Mouse (Mus musculus) midbrain, postnatal 0 days (tissue): ENCODE data around the gene Chrna5. TPM values are rescaled to one million over a fixed set of nuclear protein-coding genes. Genes with fewer than 3 reads are reported as not detected.

Source experiments
- ATAC-seq: fragments of 200-750 bp; cut with Nextera tagmentation; 2 replicates; pipeline ENCODE4 v1.8.0; 2017; ENCODE audit warnings: moderate number of reproducible peaks, mild to moderate bottlenecking, moderate TSS enrichment, moderate library complexity; ENCODE audit not compliant: low FRiP score
- DNase-seq: peaks from one replicate; pipeline ENCODE4 v3.0.0-alpha.2; 2015; ENCODE audit warnings: low spot score
- H3K27ac ChIP-seq: fragments of 300-500 bp; sonication (generic); 2 replicates; pipeline ENCODE4 v1.5.1; 2014; ENCODE audit warnings: low read depth, mild to moderate bottlenecking, low read length, mixed read lengths
- H3K27me3 ChIP-seq: fragments of 300-500 bp; sonication (generic); 2 replicates; pipeline ENCODE4 v1.6.1; 2014; ENCODE audit warnings: low read length, control low read depth, mixed read lengths; ENCODE audit not compliant: insufficient read depth
- H3K36me3 ChIP-seq: fragments of 300-500 bp; sonication (generic); 2 replicates; pipeline ENCODE4 v1.6.1; 2014; ENCODE audit warnings: low read length, control low read depth, mixed read lengths; ENCODE audit not compliant: insufficient read depth
- H3K4me1 ChIP-seq: fragments of 300-500 bp; sonication (generic); 2 replicates; pipeline ENCODE4 v1.6.1; 2014; ENCODE audit warnings: mild to moderate bottlenecking, control low read depth, antibody characterized with exemption, low read length, mixed read lengths; ENCODE audit not compliant: insufficient read depth
- H3K4me2 ChIP-seq: fragments of 300-500 bp; sonication (generic); 2 replicates; pipeline ENCODE4 v1.6.1; 2014; ENCODE audit warnings: low read depth, mild to moderate bottlenecking, low read length, mixed read lengths; ENCODE audit not compliant: poor library complexity, severe bottlenecking
- H3K4me3 ChIP-seq: fragments of 300-500 bp; sonication (generic); 2 replicates; pipeline ENCODE4 v1.5.1; 2014; ENCODE audit warnings: low read depth, mild to moderate bottlenecking, low read length, moderate library complexity
- H3K9ac ChIP-seq: fragments of 300-500 bp; sonication (generic); replicated peaks from 2 replicates; pipeline ENCODE4 v1.6.1; 2014; ENCODE audit warnings: mild to moderate bottlenecking, low read length, moderate library complexity, mixed read lengths; ENCODE audit not compliant: poor library complexity, severe bottlenecking
- H3K9me3 ChIP-seq: fragments of 300-500 bp; sonication (generic); 2 replicates; pipeline ENCODE4 v1.6.1; 2016; ENCODE audit warnings: low read length, control low read depth
- CTCF ChIP-seq: IDR thresholded peaks from 2 replicates; pipeline ENCODE4 v1.5.1; 2016; ENCODE audit warnings: antibody characterized with exemption, mild to moderate bottlenecking
- WGBS: fragments of 180-500 bp; shearing (Covaris S2); extraction: QIAGEN DNeasy Blood & Tissue Kit; methylation state at CpG from one replicate; pipeline ENCODE4 v1.1.7; 2014; 5-methylcytosine and 5-hydroxymethylcytosine counted together
- polyA plus RNA-seq: library from polyadenylated mRNA; unstranded; fragments of >200 nt; fragmentation: Nextera tagmentation; extraction: Ambion mirVana; gene quantifications from 2 replicates; pipeline ENCODE4 v1.2.1, GENCODE M21; 2015
- total RNA-seq: library from RNA; depleted of rRNA; stranded (reverse); fragments of >200 nt; gene quantifications from 2 replicates; pipeline ENCODE4 v1.2.3, GENCODE M21; 2014

Chrna5 gene
- total and polyA plus RNA-seq, 2 experiments from 2014 or later: 2.1 to 3.1 TPM

DNA sequence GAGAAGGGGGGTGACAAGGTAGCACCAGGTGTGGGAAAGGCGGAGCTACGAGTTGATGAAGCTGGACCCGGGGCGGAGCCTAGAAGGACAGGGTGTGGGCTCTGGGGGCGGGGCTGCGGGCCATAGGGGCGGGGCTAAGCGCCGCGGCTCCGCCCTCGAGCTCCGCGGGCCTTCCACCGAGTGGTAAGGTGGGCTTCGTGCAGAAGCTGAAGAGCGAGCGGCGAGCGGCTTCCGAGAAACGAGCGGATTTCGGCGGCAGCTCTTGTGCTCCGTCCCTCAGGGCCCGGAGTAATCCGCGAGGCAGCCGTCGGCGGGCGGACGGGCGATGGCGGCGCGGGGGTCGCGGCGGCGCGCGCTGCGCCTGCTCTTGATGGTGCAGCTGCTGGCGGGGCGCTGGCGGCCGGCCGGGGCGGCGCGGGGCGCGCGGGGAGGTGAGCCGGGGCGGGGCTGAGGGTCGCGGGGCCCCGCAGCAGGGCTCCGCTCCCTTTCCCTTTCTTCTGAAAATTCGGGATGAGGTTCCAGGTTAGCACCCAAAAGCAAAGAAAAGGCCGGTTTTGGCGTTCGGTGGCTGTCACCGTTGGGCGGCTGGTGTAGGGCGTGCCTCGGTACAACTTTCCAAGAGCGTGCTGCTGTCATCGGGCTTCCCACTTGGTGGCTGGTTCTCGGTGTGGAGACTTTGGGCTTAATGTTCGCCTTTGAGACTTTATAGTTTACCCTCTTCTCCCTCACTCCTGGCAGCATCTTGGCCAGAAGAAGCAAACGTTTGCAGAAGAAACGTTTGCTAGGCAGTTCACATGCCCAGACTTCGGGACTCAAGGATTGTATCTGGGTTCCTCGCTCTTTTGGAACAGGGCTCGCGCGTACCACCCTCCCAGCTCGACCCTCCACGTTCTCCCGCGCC, 861 bp downstream of the Chrna5 start:
- Histone ChIP-seq H3K27ac (no peak overlapping the region), H3K9ac (peak overlapping the region; percentile 57), H3K4me3 (peak overlapping the region; percentile 59), H3K4me1 (peaks cover 6% of the 10 kb centered on the region; the same call in 1 of the 2 replicates), H3K36me3 (no peaks in the 10 kb centered on the region), H3K9me3 (no peaks in the 10 kb centered on the region), H3K27me3 (peaks cover 9% of the 10 kb centered on the region), H3K4me2 (peak overlapping the region; percentile 91)
- no peak for TF ChIP-seq CTCF
- WGBS: under 1% methylated on average over 80 of the region's 85 CpGs
- ATAC-seq (peak; percentile 76; the same call in 1 of the 2 replicates), DNase-seq (peak; percentile 57)

- WGBS: 12% methylated on average over 7 of the region's 7 CpGs
- ATAC-seq (no peak), DNase-seq (no peak)
- Histone ChIP-seq H3K9ac (no peak overlapping the region), H3K36me3 (no peaks in the 10 kb centered on the region), H3K27ac (no peak overlapping the region), H3K4me3 (peak overlapping the region; percentile 59), H3K4me2 (peak overlapping the region; percentile 91), H3K9me3 (no peaks in the 10 kb centered on the region), H3K27me3 (peaks cover 9% of the 10 kb centered on the region), H3K4me1 (peaks cover 6% of the 10 kb centered on the region; the same call in 1 of the 2 replicates)
- no peak for TF ChIP-seq CTCF
Measured at GRCm38 (mm10) chr9:54982401-54982800, 1.7 kb downstream of the Chrna5 start.

DNA sequence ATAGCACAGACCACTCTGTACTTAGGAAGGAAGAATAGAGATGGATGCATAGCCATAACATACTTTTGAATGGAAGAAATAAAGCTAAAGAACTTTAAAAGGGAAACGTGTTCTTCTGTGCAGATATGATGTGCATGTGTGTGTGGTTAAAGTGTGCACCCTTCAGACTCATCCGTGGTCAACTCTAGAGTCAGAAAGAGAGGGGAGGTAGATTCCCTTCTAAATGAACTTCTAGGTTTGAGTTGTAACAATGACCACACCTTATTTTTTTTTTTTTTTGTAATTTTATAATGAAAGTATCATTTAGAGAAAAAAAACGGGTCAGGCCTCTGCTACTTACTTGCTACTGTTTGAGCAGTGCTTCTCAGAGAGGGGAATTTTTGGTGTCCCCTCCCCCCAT, 9.7 kb downstream of the Chrna5 start:
- H3K9ac ChIP-seq: no peak overlapping the region
- DNase-seq (no peak), ATAC-seq (no peak)
- H3K27me3 ChIP-seq: no peaks in the 10 kb centered on the region
- H3K36me3 ChIP-seq: no peaks in the 10 kb centered on the region
- TF ChIP-seq CTCF: no peak
- H3K4me1 ChIP-seq: no peaks in the 10 kb centered on the region
- no peak overlapping the region for H3K4me3 ChIP-seq
- 83% methylated on average over 3 of the region's 3 CpGs for WGBS
- no peak overlapping the region for H3K4me2 ChIP-seq
- no peaks in the 10 kb centered on the region for H3K9me3 ChIP-seq
- no peak overlapping the region for H3K27ac ChIP-seq

- no peak for DNase-seq
- ATAC-seq: no peak
- H3K9me3 ChIP-seq: no peaks in the 10 kb centered on the region
- no peak overlapping the region for H3K4me3 ChIP-seq
- no peak overlapping the region for H3K27ac ChIP-seq
- no peaks in the 10 kb centered on the region for H3K36me3 ChIP-seq
- 46% methylated on average over 3 of the region's 3 CpGs for WGBS
- H3K27me3 ChIP-seq: no peaks in the 10 kb centered on the region
- H3K4me2 ChIP-seq: no peak overlapping the region
- no peaks in the 10 kb centered on the region for H3K4me1 ChIP-seq
- H3K9ac ChIP-seq: no peak overlapping the region
- TF ChIP-seq CTCF: no peak
Measured at GRCm38 (mm10) chr9:54994381-54994780, 13.7 kb downstream of the Chrna5 start.

GRCm38 (mm10) chr9:54995645-54996044, 15.0 kb downstream of the Chrna5 start:
- TF ChIP-seq CTCF: no peak
- H3K4me1 ChIP-seq: no peaks in the 10 kb centered on the region
- no peak overlapping the region for H3K4me2 ChIP-seq
- no peaks in the 10 kb centered on the region for H3K9me3 ChIP-seq
- WGBS: 78% methylated on average over 3 of the region's 3 CpGs
- no peak overlapping the region for H3K9ac ChIP-seq
- H3K4me3 ChIP-seq: no peak overlapping the region
- no peak for DNase-seq
- no peak for ATAC-seq
- H3K27ac ChIP-seq: no peak overlapping the region
- no peaks in the 10 kb centered on the region for H3K27me3 ChIP-seq
- no peaks in the 10 kb centered on the region for H3K36me3 ChIP-seq

DNA sequence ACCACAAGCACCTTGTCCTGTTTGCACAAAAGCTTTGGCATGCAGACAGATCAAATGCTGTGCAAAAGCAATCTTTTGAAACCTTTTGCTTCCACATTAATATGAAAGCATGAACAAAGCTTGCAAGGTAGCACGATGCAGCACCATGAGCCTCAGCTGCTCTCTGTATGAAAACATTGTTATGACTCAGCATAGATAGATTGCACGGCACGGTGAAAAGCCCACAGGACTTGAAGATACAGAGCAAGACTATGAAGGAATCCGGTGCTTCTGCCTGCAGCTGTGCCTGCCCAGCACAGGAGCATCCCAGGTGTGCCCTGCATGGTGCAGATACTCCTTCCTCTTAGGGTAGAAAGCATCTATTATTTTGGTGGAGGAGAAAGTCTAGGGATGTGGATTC, 22.9 kb downstream of the Chrna5 start:
- TF ChIP-seq CTCF: no peak
- H3K4me1 ChIP-seq: no peaks in the 10 kb centered on the region
- no peaks in the 10 kb centered on the region for H3K9me3 ChIP-seq
- H3K27ac ChIP-seq: no peak overlapping the region
- ATAC-seq (no peak), DNase-seq (peak; percentile 32)
- no peak overlapping the region for H3K4me3 ChIP-seq
- H3K36me3 ChIP-seq: no peaks in the 10 kb centered on the region
- no peak overlapping the region for H3K9ac ChIP-seq
- H3K27me3 ChIP-seq: no peaks in the 10 kb centered on the region
- no peak overlapping the region for H3K4me2 ChIP-seq
- WGBS: 52% methylated on average over 4 of the region's 4 CpGs
